Mouse (Mus musculus): ENCODE data around the gene Olfr1438-ps1. TPM values are rescaled to one million over a fixed set of nuclear protein-coding genes. Genes with fewer than 3 reads are reported as not detected.
"Not testable (repeated sequence)": the region's sequence is repeated elsewhere in the genome, so short reads cannot be mapped to it uniquely, and the experiment has no call there.

Gene Olfr1438-ps1
- not detected for total RNA-seq (2021)

DNA sequence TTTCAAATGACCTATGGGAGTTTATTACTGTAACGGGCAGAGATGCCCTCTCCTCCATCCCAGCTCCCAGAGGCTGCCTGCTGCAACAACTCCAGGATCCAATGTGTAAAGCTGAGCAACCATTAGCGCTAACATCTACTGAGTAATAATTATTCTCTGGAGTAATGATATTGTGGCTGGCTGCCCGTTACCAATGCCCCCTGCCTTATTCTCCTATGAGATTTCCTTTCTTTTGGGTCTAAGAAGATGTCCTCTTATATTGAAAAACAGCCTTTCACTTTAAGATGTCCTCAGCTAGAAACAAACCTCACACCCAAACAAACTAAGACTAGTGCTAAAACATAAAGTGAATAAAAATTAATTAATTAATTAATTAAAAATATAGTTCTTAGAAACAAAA lies at the start of gene Olfr1438-ps1:
TSS of gene Olfr1438-ps1 (minus strand) at position 101 of the 400 bp plus-strand sequence.
- intact Hi-C loops (cut with DNase I): no loop called here
- DNase-seq: no peak

DNA sequence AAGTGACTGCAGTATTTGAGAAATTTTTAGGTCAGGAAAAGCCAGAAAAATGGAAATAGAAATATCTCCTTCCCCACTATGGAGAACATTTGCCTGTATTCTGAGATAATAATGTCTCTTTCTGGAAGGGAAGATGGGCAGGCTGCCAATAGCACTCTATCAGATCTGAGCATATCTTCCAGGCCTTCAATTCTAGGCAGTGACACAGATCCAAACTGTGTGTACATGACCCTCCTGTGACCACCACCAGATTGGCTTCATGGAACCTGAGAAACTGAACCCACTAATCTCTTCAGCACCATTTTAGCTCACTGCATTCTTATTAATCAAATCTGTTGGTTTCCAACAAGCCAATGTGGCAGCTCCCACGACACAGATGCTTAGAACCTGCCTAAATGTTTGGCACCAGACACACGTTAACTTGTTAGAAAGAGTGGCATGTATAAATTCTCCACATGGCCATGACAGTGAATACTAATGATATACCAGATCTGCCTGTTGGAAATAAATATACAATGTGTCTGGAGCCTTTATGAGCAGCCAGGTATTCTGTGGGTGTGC lies 38.8 kb upstream of the Olfr1438-ps1 start:
- DNase-seq: no peak
- intact Hi-C loops (cut with DNase I): no loop called here

- intact Hi-C loops (cut with DNase I): no loop called here
Measured at GRCm38 (mm10) chr19:12373004-12373403, 37.3 kb upstream of the Olfr1438-ps1 start.

DNA sequence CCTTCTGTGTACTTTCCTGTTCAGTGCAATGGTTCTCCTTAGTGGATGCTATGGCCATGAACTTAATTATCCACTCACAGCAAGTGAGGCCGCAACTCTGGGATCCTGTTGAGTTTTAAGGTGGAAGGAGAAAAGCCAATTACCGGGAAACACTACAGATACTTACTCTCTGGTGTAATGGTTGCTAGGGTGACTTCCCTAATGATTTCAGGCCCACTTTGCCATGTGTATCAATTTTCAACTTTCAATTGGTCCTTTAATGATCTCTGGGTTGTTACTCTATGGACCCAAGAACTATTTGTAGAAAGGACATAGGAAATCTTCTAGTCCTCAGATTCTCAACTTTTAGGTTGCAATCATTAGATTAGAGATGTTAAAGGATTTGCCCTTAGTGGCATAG lies 10.7 kb downstream of the Olfr1438-ps1 start, which contains the start of gene Olfr1437:
TSS of gene Olfr1437 (minus strand) at position 101 of the 400 bp plus-strand sequence.
- intact Hi-C loops (cut with DNase I): no loop called here
- no peak for DNase-seq

More at GRCm38 (mm10) chr19:12373004-12373403, 37.3 kb upstream of the Olfr1438-ps1 start:
- DNase-seq: no peak

GRCm38 (mm10) chr19:12299030-12299429 lies 36.7 kb downstream of the Olfr1438-ps1 start, which contains the start of gene Olfr1436:
Olfr1436 (minus strand) TSS chr19:12299130.
- DNase-seq; intact Hi-C loops (cut with DNase I): not testable (repeated sequence)

GRCm38 (mm10) chr19:12292979-12293378 lies 42.7 kb downstream of the Olfr1438-ps1 start:
- intact Hi-C loops (cut with DNase I): no loop called here
- no peak for DNase-seq

DNA sequence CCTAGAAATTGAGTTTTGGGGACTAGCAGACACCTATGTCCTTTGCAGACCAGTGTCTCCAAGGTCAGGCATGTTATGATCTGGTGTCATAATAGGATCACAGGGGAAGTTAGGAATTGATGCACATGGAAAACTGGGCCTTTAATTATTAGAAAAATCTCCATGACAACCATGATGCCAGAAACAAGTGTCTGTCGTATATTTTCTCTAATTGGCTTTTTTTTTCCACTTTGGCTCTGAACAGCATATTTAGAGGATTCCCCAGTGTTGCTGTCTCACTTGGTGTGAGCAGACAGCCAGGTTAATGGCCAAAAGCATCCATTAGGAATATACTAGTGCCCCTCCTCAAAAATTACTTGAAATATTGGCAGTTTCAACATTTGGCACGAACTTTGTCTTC lies 56.2 kb downstream of the Olfr1438-ps1 start, which contains the start of gene Olfr1434:
TSS of gene Olfr1434 (plus strand) at position 301 of the 400 bp plus-strand sequence.
- no peak for DNase-seq
- intact Hi-C loops (cut with DNase I): no loop called here

Other genes starting within 250 kb of the Olfr1438-ps1 start
- gene Olfr1426, start 243.9 kb downstream of the Olfr1438-ps1 start, total RNA-seq (2021): not detected
- gene Olfr1427, start 232.6 kb downstream of the Olfr1438-ps1 start, total RNA-seq (2021): not detected
- not detected for gene Olfr1428, start 220.0 kb downstream of the Olfr1438-ps1 start, total RNA-seq (2021)
- not detected for gene Olfr76, start 212.7 kb downstream of the Olfr1438-ps1 start, total RNA-seq (2021)
- gene Olfr1555-ps1, start 165.8 kb downstream of the Olfr1438-ps1 start, total RNA-seq (2021): not detected
- not detected for gene Olfr1431, start 135.3 kb downstream of the Olfr1438-ps1 start, total RNA-seq (2021)
- not detected for gene Olfr1432, start 103.3 kb downstream of the Olfr1438-ps1 start, total RNA-seq (2021)
- not detected for gene Olfr262, start 94.3 kb downstream of the Olfr1438-ps1 start, total RNA-seq (2021)
- gene Olfr235, start 74.9 kb downstream of the Olfr1438-ps1 start, total RNA-seq (2021): not detected
- gene Olfr1434, start 56.1 kb downstream of the Olfr1438-ps1 start, total RNA-seq (2021): not detected
- gene Olfr1436, start 36.8 kb downstream of the Olfr1438-ps1 start, total RNA-seq (2021): not detected
- not detected for gene Olfr1437, start 10.8 kb downstream of the Olfr1438-ps1 start, total RNA-seq (2021)
- not detected for gene Olfr1440, start 51.4 kb upstream of the Olfr1438-ps1 start, total RNA-seq (2021)
- gene Olfr1441, start 81.5 kb upstream of the Olfr1438-ps1 start, total RNA-seq (2021): not detected
- gene Pfpl, start 92.0 kb upstream of the Olfr1438-ps1 start, total RNA-seq (2021): not detected
- 1 to 10 TPM; 4.8 to 5.3 TPM for gene Mpeg1, start 124.9 kb upstream of the Olfr1438-ps1 start, total RNA-seq (2021)
- gene Dtx4, start 165.5 kb upstream of the Olfr1438-ps1 start, total RNA-seq (2021): 10 to 100 TPM in 1 of 2 experiments, 1 to 10 TPM in 1; 9.6 to 10.7 TPM
- 10 to 100 TPM in 1 of 2 experiments, 1 to 10 TPM in 1; 9.8 to 12.1 TPM for gene Fam111a, start 209.8 kb upstream of the Olfr1438-ps1 start, total RNA-seq (2021)

All from heart, postnatal 10 days (tissue).